Mouse (Mus musculus): ENCODE measurements at regions not wholly inside any gene's neighbourhood (a gene's known extent, or its start where the extent isn't known, plus 50 kb on each side); places are given as distances from the start of the nearest gene placed in this dataset.

DNA sequence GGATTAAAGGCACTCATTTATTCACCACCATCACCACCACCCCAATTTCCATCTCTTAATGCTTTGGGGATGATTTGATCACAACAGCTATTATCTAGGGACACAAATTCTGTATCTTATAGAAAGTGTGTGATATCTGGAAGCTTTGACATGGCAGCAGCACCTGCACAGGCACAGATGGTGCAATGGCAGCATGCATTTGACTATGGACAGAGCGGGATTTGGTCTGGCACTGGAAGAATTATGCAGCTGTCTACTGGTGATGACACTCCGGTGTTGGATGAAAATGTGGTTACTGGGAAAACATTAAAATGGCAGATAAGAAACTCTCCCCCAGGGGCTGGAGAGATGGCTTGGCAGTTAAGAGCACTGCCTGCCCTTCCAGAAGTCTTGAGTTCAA is 403.7 kb upstream of the Nr5a2 start:
- TF ChIP-seq TAL1 (IDR thresholded peaks at IDR 0.05; ENCODE audit: low read length) = no peak
- TF ChIP-seq EP300 (IDR thresholded peaks at IDR 0.05; ENCODE audit: low read depth in 1 of 2, low read length in 2 of 2) = no peak
- TF ChIP-seq CTCF (IDR thresholded peaks at IDR 0.05 in 2 of 3, conservative IDR thresholded peaks at IDR 0.05 in 1 of 3; ENCODE audit: control insufficient read depth in 1 of 3, insufficient read depth in 1 of 3, low read depth in 2 of 3, low read length in 3 of 3, poor library complexity in 1 of 3, severe bottlenecking in 1 of 3) = no peak
- no peak for TF ChIP-seq NRF1 (IDR thresholded peaks at IDR 0.05; ENCODE audit: insufficient read depth, low read depth, low read length, poor library complexity, severe bottlenecking)
- TF ChIP-seq MAX (IDR thresholded peaks at IDR 0.05; ENCODE audit: low read length) = no peak
- TF ChIP-seq HCFC1 (IDR thresholded peaks at IDR 0.05; ENCODE audit: low read depth, low read length) = no peak
- TF ChIP-seq POLR2A (IDR thresholded peaks at IDR 0.05; ENCODE audit: control insufficient read depth in 1 of 2, insufficient read depth in 1 of 2, low read depth in 1 of 2, low read length in 2 of 2, poor library complexity in 1 of 2) = no peak
- TF ChIP-seq CHD1 (IDR thresholded peaks at IDR 0.05; ENCODE audit: low read depth, low read length) = no peak

Measured in MEL (cell line).